Mouse (Mus musculus) common myeloid progenitor, adult 5-6 weeks (primary cell): ENCODE data around the gene Mtss1l. TPM values are rescaled to one million over a fixed set of nuclear protein-coding genes. Genes with fewer than 3 reads are reported as not detected.

ENCODE experiments used
- ATAC-seq: replicated peaks from 2 replicates; pipeline ENCODE4 v1.8.0; 2016; ENCODE audit warnings: low read depth, mild to moderate bottlenecking, moderate TSS enrichment, inconsistent platforms; ENCODE audit not compliant: poor library complexity, severe bottlenecking
- total RNA-seq: library from RNA; stranded (forward); fragments of 200-1000, 187-1606 nt; gene quantifications from 2 replicates; pipeline ENCODE4 v1.2.3, GENCODE M21; 2017

Mtss1l gene
- total RNA-seq, 1 experiment from 2014 or later, result 1.4 TPM

- ATAC-seq, result peak; percentile 33; the same call in 1 of the 2 replicates
These were observed 15.6 kb upstream of the Mtss1l start for GRCm38 (mm10) chr8:110705391-110706287.

GRCm38 (mm10) chr8:110706288-110706870, 14.9 kb upstream of the Mtss1l start:
- ATAC-seq, result no peak

DNA sequence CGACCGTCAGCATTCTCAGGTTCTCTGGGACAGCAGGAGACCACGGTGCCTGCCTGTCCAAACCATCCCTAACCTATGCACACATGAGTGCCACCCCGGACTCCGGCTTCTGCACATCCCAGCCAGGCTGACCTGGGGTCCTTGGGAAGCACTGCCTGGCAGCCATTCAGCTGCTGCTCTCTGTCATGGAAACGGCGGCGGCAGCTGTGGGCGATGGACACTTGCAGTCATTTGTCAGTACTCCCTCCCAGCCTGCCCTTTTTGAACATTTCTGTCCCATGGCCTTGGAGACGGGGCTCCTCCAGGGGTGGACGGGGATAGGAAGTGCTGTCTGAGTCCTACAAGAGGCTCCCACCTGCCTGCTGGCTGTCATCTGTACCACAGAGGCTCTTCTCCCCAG, 12.8 kb upstream of the Mtss1l start:
- no peak for ATAC-seq

GRCm38 (mm10) chr8:110710593-110710992, 10.7 kb upstream of the Mtss1l start:
- no peak for ATAC-seq

DNA sequence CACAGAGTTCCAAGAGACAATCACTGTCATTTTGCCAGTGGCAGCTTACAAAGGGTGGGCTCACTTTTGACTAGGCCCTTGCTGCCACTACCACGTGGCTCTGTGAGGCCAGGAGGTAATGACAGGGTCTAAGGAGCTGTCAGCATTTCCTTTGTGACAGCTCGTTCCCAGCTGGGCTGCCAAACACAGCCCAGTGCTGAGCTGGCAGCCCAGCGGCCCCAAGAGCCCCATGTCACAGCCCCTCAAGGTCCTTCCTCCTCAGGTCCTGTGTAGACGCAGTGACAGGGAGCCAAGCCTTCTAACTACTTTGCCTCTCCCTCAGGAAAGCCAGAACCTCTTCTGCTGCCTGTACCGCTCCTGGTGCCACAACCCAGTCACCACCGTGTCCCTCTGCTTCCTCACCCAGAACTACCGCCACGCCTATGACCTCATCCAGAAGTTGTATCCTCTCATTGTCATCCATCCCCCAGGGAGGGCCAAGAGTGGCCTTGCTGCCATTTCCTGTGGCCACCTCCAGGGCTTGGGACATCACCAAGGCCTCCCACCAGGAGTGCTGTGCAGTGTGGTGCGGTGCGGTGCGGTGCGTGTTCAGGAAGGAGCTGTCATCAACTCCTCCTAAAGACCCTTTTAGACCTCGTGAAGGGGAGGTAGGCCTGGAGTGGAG, 9.9 kb upstream of the Mtss1l start:
- ATAC-seq, result no peak

DNA sequence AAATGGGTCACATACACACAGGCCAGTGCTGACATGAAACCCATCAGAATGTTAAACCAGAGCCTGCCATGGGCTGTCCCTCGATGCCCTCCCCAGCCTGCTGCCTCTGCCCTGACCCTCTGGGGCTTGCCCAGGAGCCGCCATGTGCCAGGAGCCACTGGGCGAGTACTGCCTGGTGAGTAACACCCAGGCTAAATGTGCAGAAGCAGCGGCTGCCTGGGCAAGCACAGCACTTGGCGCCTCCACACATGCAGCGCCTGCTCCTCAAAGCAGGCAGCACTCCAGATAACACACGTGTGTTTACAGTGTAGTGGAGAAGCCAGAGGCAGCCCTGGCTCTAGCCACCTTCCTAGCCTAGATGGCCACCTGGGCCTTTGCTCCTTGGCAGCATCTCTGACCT, 8.2 kb upstream of the Mtss1l start:
- ATAC-seq, result no peak

GRCm38 (mm10) chr8:110714827-110715519, 6.3 kb upstream of the Mtss1l start:
- no peak for ATAC-seq

DNA sequence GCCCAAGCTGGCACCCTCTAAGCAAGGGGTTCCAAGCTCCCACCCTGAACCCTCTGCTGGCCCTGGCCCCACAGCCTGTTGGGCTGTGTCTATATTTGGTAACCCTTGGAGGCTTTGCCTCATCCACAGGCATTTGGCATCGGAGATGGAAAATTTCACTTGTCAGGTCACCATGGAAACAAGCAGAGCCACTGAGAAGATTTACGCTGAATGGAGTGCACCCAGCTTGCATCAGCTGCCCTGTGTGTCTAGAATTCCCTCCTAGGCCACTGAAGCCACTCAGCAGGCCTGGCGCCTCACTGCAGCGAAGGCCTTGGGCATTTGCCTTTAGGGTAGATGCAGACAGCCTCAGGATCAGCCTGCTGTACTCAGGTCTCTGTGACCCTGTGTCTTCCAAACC, 5.2 kb upstream of the Mtss1l start:
- ATAC-seq, result no peak

DNA sequence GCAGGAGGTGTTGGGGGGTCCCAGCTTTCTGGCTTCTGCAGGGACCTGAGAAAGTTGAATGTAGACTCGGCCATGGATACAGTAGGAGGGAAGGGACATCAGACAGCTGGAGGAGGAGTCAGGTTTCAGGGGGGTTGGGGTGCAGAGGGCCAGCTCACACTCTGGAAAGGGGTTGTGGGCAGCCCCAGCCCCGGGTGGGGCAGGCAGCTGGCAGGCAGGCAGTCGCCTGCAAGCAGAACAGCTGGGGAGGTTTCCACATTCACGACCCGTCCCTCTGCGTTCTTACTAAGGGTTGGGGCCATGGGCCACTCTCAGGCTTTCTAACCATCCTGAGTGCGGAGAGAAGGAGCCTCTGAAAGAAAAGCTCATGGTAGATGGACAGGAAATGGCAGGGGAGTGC, 4.1 kb upstream of the Mtss1l start:
- ATAC-seq, result no peak

DNA sequence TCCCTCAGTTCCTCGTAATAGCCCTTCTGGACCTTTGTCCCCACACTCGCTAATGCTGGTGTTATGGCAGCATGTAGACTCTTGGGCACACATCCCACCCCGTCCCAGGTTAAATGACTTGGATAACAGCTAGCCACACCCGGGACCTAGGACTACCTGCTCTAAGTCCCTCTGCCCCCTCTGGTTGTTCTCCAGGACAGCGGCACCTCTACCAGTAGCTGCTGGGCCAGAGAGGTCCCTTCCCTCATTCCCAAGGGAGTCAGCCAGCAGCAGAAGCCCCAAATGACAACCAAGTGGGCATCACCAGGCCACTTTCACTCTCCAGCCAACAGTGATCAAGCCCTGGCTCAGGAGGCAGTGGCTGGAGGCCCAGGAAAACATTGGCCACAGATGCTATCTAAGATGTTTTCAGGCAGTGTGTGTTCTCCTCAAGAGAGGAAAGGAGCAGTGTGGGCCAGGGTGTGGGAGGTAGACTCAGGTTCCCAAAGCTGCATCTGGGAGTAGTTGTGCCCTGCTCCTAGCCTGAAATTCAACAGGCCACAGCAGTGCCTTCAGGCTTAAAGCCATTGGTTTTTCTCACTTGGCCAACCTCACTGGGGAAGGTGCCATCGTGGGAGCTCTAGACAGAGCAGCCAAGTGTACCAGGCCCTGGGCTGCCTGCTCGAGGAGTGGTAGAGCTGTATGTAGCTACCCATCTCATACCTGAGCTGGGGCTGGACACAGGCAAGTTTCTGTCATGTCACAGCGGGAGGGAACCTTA, 2.9 kb upstream of the Mtss1l start:
- no peak for ATAC-seq

DNA sequence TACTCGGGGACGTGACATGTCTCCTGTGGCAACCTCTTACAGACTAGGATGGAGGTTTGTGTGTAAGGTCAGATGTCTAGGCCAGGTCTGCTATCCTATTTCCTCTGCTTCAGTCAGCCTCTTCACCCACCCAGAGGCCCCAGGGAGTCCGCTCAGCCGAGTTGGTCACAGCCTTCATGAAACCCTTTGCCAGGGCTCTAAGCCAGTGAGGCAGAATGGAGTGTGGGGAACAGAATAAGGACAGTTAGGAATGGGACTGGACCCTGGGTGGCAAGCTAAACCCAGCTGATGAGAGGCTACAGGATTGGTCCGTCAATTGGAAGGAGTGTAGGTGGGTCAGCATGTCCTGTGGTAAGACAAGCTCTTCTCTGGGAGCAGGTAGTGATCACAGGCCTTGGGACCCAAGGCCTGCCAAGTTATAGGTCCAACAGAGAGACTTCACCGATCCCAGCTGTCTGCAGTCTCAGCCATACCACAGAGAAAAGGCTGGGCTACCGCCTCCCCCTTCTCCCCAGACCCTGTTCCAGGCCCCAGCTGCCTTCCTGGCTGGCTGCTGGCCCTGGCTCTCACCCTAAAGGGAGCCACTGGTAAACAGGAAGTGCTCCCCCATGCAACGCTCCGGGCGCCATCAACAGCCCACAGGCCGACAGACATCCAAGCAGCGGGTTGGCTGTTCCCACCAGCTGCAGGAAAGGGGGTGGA, 2.2 kb upstream of the Mtss1l start:
- ATAC-seq, result peak; percentile 51

DNA sequence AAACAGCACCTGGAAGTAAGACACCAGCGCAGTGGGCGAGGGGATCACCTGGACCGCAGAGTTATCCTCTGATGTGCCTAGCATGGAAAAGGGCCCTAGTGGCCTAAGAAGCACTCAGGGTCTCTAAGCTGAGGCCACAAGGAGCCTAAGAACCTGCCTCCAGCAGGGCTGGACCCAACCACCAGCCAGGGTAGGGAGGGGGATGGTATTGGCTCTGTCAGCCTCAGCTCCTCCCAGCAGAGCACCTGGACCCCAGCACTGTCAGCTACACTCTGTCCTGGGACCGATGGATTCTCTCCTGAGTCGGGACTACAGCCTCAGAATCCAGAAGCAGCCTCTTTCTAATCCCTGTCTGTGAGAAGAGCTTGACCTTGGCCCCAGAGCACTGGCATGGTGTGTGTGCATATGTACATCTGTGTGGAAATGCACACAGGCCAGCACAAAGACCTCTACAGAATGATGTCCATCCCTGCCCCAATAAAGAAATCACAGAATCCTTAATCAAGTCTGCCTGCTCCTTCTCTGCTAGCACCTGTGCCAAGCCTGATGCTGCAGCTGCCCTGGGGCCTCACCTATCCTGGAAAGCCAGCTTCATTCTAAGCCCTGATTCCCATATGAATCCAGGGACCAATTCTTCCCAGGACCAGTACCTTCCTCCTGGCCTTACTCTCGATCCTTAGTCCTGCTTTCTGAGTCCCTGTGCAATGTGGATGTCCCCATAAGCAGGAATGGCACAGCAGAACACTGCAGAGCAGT, 1.2 kb upstream of the Mtss1l start:
- no peak for ATAC-seq

DNA sequence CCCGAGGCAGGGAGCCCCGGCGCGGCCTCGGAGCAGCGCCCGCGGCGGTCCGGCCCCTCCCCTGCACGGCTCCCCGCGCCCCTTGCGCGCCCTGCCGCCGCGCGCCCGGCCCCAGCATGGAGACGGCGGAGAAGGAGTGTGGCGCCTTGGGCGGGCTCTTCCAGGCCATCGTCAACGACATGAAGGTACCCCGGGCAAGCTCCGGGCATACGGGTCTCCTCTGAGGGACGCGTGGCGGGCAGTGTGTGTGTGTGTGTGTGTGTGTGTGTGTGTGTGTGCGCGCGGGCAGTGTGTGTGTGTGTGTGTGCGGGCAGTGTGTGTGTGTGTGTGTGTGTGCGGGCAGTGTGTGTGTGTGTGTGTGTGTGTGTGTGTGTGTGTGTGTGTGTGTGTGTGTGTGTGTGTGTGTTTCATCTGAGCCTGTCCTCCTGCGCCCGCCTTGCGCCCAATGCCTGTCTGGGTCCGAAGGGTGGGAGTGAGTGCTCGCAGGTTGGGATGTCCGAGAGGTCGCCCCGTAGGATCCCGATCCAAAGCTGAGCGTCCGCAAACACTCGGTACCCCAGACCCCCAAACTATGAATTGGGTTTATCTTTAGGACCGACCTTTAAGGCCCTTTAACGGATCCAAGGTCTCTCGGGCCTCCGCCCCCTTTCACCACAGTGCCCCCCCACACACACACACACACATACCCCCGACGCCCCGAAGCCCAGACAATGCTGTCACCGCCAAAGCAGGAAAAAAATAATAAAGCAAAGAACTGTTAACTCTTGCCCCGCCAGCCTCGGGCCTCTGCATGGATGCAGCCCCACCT, 534 bp downstream of the Mtss1l start:
- ATAC-seq, result peak; percentile 31; the same call in 1 of the 2 replicates

GRCm38 (mm10) chr8:110722414-110723011, 1.2 kb downstream of the Mtss1l start:
- ATAC-seq, result no peak

DNA sequence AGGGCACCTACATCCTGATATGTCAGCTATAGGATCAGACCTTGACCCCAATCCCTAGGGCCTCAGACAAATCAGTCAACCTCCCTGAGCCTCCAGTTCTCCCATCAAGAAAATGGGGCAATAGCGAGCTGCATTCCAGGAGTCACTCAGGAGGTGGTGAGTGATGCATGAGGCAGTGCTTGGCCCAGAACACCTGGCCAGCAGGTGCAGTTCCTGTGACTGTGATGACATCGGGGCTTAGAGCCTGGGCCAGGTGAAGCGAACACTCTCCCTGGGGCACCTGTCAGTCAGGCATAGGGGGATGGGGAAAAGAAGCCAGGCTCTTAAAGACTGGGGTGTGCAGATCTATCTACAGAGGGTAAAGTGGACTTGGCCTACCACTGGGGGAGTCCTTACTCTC, 3.2 kb downstream of the Mtss1l start:
- ATAC-seq, result no peak

GRCm38 (mm10) chr8:110725084-110725838, 4.0 kb downstream of the Mtss1l start:
- ATAC-seq, result no peak

GRCm38 (mm10) chr8:110726893-110727292, 5.6 kb downstream of the Mtss1l start:
- ATAC-seq, result peak; percentile 59
